Mouse (Mus musculus) spleen, embryonic (tissue): ENCODE results near the gene Gm37419.

ENCODE experiments used
- CTCF ChIA-PET: fragments of 350-600 bp; sonication (Branson Sonifier 250); formaldehyde crosslinking; loops from one replicate; lab custom pipeline; 2022; lab: Charles Lee

Gene Gm37419

GRCm38 (mm10) chr16:23991846-23992580 lies 3.7 kb downstream of the Gm37419 start:
- CTCF ChIA-PET, result interaction anchor here (1.1 kb wide), 1 partner anchor 9 kb away, joined by 4 read pairs; no protein-coding TSS in a partner anchor

- CTCF ChIA-PET, result interaction anchor here (0.6 kb wide), 1 partner anchor 11 kb away, joined by 6 read pairs; no protein-coding TSS in a partner anchor
Measured at GRCm38 (mm10) chr16:23993351-23994321, 5.4 kb downstream of the Gm37419 start.

GRCm38 (mm10) chr16:23996342-23996741 lies 8.1 kb downstream of the Gm37419 start:
- CTCF ChIA-PET, result no interaction called here

GRCm38 (mm10) chr16:23997228-23997627 lies 8.9 kb downstream of the Gm37419 start:
- CTCF ChIA-PET, result interaction anchor here (0.6 kb wide), 1 partner anchor 350 kb away, joined by 21 read pairs; no protein-coding TSS in a partner anchor

- CTCF ChIA-PET, result no interaction called here
Measured at GRCm38 (mm10) chr16:23997912-23998311, 9.6 kb downstream of the Gm37419 start.

- CTCF ChIA-PET, result no interaction called here
Measured at GRCm38 (mm10) chr16:24005928-24006327, 17.6 kb downstream of the Gm37419 start.

- CTCF ChIA-PET, result no interaction called here
Measured at GRCm38 (mm10) chr16:24009891-24010290, 21.6 kb downstream of the Gm37419 start.

GRCm38 (mm10) chr16:24011306-24011705 lies 23.0 kb downstream of the Gm37419 start:
- CTCF ChIA-PET, result interaction anchor here (0.6 kb wide), 1 partner anchor 26 kb away, joined by 5 read pairs; no protein-coding TSS in a partner anchor

GRCm38 (mm10) chr16:24012066-24012465 lies 23.8 kb downstream of the Gm37419 start:
- CTCF ChIA-PET, result interaction anchor here (0.6 kb wide), 1 partner anchor 331 kb away, joined by 3 read pairs; no protein-coding TSS in a partner anchor

- CTCF ChIA-PET, result no interaction called here
Measured at GRCm38 (mm10) chr16:24014378-24014777, 26.1 kb downstream of the Gm37419 start.

- CTCF ChIA-PET, result no interaction called here
Measured at GRCm38 (mm10) chr16:24016273-24016672, 28.0 kb downstream of the Gm37419 start.

GRCm38 (mm10) chr16:24016742-24017141 lies 28.5 kb downstream of the Gm37419 start:
- CTCF ChIA-PET, result no interaction called here

- CTCF ChIA-PET, result no interaction called here
Measured at GRCm38 (mm10) chr16:24021722-24022121, 33.4 kb downstream of the Gm37419 start.

- CTCF ChIA-PET, result interaction anchor here (0.6 kb wide), 1 partner anchor 894 kb away, joined by 8 read pairs; no protein-coding TSS in a partner anchor
Measured at GRCm38 (mm10) chr16:24022605-24023004, 34.3 kb downstream of the Gm37419 start.

- CTCF ChIA-PET, result no interaction called here
Measured at GRCm38 (mm10) chr16:24025442-24025841, 37.2 kb downstream of the Gm37419 start.

- CTCF ChIA-PET, result no interaction called here
Measured at GRCm38 (mm10) chr16:24029965-24030672, 41.8 kb downstream of the Gm37419 start.

- CTCF ChIA-PET, result no interaction called here
Measured at GRCm38 (mm10) chr16:24033259-24033658, 45.0 kb downstream of the Gm37419 start.

GRCm38 (mm10) chr16:24034450-24034849 lies 46.2 kb downstream of the Gm37419 start:
- CTCF ChIA-PET, result no interaction called here

- CTCF ChIA-PET, result no interaction called here
Measured at GRCm38 (mm10) chr16:24035767-24036166, 47.5 kb downstream of the Gm37419 start.

GRCm38 (mm10) chr16:24036398-24036797 lies 48.1 kb downstream of the Gm37419 start:
- CTCF ChIA-PET, result no interaction called here
